Mouse (Mus musculus) layer of hippocampus, adult 11-12 months (tissue): ENCODE data around the gene Olfr1395.
"Not testable (repeated sequence)": the region's sequence is repeated elsewhere in the genome, so short reads cannot be mapped to it uniquely, and the experiment has no call there.

Experiments
- DNase-seq: peaks from one replicate; pipeline ENCODE4 v3.0.0; 2022; ENCODE audit warnings: low spot score

Olfr1395 gene

GRCm38 (mm10) chr11:49175345-49175744, 33.3 kb downstream of the Olfr1395 start:
- DNase-seq: no peak

GRCm38 (mm10) chr11:49176047-49176779, 34.1 kb downstream of the Olfr1395 start:
- DNase-seq: not testable (repeated sequence)

DNA sequence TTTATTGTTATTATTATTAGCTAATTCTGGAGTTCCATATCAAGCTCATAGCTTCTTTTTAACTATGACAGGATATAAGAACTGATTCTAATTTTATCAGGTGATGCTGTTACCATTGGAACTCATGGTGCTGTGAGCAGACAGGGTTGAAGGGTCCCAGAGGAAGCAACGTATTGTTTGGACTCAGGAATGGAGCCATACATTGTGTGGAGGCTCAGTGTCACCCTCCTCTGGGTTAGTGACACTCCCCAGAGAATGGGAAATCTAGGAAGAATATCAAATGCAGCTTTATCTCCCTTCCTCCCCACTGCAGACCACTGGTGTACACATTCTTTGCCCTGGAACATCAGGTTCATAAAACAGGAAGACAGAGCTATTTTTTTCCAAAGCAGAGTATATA, 41.1 kb downstream of the Olfr1395 start:
- DNase-seq: no peak

DNA sequence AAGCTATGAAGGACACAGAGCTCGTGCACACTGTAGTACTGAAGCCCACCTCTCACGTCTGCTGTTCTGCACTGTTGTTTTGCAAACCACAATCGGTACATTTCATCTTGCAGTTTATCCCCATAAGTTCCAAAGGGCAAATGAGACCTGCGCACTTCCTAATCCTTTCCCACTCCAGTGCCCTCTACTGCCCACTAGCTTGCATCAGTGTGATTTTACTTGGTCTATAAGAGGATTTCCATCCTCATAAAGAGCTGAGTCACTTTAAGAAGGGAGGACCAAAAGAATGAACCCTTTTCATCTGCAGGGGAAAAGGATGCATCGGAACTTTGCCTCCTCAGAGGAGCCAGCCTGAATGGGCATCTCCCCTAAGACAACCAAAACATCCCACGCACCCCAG, 44.4 kb downstream of the Olfr1395 start:
- no peak for DNase-seq

DNA sequence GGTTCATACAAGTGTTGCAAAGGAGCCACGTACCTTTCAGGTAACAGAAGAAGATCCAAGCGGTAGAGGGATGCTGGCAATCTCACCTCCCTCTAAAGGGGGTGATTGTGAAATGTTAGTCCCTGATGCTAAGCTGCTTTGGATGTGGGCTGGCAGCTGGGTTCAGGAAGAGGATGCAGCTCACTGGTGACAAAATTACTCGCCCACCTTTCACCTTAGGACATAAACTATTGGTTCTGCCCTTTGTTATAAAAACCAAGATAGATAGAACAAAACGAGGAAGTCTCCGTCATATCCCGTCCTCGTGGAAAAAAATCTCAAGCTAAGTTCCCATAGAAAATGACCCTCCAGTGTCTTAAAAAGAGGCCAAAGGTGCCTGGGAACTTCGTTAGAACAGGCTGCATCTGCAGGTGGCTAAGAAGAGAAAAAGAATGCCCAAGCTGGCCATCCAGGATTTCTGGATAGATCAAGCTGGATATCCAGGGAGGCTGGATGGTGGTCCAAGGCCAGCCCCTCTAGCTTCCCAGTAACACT, 44.9 kb downstream of the Olfr1395 start, which contains the start of gene Btnl9:
TSS of gene Btnl9 (minus strand) at position 205 of the 534 bp plus-strand sequence.
- DNase-seq: no peak

GRCm38 (mm10) chr11:49187701-49188100, 45.6 kb downstream of the Olfr1395 start:
- no peak for DNase-seq

- DNase-seq: peak; percentile 74
These were observed 47.7 kb downstream of the Olfr1395 start for GRCm38 (mm10) chr11:49189737-49190136.

GRCm38 (mm10) chr11:49191083-49191482, 49.0 kb downstream of the Olfr1395 start:
- DNase-seq: no peak

DNA sequence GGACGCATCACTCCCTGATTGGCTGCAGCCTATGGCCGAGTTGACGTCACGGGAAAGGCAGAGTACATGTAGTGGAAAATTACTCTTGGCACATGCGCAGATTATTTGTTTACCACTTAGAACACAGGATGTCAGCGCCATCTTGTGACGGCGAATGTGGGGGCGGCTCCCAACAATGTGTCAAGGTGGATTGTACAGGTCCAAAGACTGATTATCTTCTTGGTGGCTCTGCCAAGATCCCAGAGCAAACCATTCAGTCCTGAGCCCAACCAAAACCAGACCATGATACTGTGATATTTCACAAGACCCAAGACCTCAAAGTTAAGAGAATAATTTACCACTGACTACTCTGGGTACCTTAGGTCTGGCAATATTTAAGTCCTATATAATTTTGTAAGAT, 52.7 kb downstream of the Olfr1395 start:
- not testable (repeated sequence) for DNase-seq

GRCm38 (mm10) chr11:49195819-49196322, 53.8 kb downstream of the Olfr1395 start:
- DNase-seq: no peak
